Mouse (Mus musculus) T-helper 1 cell (primary cell): ENCODE data around the gene Pcgf3.

Source experiments
- in situ Hi-C: fragments of 300-600 bp; cut with MboI, MseI; formaldehyde crosslinking; loops from one replicate; pipeline ENCODE4 v1.15.1; 2025; ENCODE audit warnings: high pct_unique_total_duplicates

Pcgf3 gene

GRCm38 (mm10) chr5:108461082-108462065 lies at the start of gene Pcgf3:
Gene Pcgf3 (plus strand): TSS chr5:108461232.
- in situ Hi-C loops: no loop called here

DNA sequence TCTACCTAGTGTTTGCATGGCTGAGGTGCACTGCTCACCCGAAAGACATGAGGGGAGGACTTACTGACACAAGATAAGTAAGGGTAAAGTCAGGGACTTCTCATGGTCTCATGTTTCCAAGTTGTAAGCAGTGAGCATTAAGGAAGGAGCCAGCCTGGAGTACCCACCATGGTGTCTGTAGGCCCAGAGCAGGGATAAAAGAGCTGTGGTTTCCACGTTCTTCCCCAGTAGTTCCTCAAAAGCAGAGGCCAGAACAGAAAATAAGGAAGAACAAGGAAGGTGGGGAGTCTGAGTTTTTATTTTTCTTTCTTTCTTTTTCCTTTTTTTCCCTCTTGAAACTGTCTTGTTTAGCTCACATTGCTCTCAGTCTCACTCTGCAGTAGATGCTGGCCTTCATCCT lies 46.3 kb upstream of the Pcgf3 start:
- in situ Hi-C loops: no loop called here

DNA sequence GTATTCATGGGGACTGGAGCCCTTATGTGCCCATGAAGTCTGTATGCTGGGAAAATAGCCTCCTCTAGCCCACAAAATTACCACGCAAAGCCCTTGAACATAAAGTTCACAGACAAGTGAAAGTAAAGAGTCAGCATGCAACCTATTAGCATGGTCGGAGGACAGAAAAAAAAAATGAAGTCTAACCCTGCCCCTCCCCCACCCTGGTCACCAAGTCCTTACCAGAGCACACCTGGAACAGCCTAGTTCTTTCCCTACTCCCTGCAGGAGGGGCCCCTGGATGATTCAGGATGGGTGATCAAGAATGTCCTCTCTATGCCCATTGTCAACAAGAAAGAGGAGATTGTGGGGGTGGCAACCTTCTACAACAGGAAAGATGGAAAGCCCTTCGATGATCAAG lies 38.3 kb upstream of the Pcgf3 start:
- in situ Hi-C loops: no loop called here

DNA sequence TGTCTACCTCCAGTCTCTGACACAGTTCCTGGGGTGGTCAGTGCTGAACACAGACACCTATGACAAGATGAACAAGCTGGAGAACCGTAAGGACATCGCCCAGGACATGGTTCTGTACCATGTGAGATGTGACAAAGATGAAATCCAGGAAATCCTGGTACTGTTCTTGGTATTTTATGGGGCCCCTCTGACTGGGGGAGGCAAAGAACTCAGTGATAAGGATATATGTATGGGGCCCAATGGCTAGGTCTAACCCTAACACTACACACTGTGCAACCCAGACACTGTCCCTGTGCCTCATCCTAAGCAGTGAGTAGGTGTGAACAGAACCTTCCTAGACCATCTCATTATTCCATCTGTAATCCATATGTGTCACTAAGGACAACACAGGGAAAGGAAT lies 37.6 kb upstream of the Pcgf3 start:
- in situ Hi-C loops: no loop called here

- in situ Hi-C loops: no loop called here
These were observed 33.8 kb upstream of the Pcgf3 start for GRCm38 (mm10) chr5:108427186-108427585.

GRCm38 (mm10) chr5:108431196-108431595 lies 29.8 kb upstream of the Pcgf3 start:
- in situ Hi-C loops: no loop called here

GRCm38 (mm10) chr5:108433804-108434587 lies 27.0 kb upstream of the Pcgf3 start, which contains the start of gene Atp5k:
Gene Atp5k (minus strand): TSS chr5:108434448.
- in situ Hi-C loops: no loop called here

DNA sequence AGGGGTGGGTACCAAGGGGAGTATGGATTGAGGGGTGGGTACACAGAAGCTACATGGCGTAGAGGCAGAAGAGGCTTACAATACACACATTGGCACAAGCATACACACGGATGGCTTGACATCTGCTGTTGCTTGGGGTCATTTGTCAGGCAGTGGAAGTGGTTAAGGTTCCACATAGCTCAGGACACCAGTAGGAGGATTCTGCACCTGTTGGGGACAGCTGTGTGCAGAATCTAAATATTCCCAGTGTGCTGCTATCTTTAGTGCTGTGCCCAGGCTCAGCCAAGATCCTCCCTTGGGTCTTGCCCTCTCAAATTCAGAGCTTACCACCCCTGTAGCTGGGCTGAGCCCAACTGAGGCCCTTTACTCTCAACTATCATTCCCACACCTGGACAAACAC lies 24.9 kb upstream of the Pcgf3 start:
- in situ Hi-C loops: no loop called here

DNA sequence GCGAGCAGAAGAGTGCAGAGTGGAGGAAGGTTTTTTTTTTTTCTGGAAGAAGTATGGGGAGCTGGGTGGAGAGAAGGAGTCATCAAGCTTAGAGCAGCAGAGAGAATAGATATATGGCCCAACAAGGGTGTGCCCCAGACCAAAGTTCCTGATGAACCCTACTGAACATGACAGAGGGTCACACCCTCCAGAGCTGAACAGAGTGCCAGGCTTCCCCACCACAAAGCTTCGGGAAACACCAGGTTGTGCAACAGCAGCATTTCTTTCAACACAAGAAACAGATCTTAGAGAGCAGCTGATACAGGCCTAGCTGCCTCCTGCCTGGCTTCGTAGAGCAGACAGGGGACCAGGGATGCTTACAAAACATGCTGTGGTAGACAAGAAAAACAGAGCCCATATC lies 14.1 kb upstream of the Pcgf3 start:
- in situ Hi-C loops: no loop called here

DNA sequence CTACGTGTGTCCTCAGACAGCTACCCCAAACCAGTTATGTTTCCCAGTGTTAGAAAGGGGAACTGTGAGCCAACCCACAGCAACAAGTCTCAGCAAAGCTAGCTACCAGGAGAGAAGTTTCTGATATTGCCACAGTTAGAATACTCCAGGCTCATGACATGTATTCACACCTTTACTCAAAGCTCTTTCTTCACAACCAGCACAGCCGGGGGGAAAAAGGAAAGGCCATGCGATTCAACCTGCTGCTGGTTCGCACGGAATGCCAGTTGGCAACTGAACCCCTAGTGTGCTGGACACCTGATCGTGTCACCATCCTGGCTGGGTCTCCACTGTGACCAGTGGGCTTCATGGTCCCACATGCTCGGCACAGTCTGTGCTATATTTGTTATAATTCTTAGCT lies 13.2 kb upstream of the Pcgf3 start:
- in situ Hi-C loops: no loop called here

DNA sequence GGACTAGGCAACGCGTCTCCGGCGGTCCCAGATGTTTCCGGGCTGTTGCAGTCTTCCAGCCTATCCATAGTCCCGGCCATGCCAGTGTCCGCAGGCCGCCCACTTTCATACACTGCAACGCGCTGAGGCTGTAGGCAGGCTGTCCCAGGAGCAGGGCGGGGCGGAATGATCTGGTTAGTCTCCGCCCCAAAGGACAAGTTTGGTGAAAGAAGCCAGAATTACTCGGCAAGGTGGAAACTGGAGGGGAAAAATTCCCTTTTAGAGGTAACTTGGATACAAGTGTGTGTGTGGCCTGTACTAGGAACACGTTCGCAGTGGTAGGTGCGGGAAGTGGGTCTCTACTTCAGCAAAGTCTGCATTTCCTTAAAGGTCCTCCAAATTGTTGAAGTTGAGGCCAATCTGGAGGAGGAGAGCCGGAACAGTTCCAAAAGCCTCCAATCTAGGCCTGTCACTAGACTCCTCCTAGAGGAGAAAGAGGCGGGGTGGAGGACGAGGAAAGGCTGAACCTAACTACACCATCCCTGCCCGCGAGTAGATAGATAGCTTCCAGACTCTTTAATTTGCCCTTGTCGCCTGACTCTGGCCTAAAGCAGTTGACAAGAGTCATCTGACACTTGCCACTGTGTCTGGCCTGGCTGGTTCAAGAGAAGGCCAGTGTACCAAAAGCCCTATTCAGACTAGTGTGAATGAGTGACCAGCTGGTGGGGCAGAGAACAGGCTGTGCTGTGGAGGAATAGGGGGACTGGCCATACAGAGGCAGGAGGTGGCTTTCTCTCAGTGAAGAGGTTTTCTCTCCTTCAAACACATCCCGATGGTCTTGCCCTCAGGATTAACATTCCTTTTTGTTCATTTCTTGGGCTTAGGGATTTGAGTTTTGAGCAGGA lies 12.0 kb upstream of the Pcgf3 start, which contains the start of gene Mfsd7a:
Mfsd7a (minus strand) TSS at position 107 of the 884 bp plus-strand sequence.
- in situ Hi-C loops: no loop called here

DNA sequence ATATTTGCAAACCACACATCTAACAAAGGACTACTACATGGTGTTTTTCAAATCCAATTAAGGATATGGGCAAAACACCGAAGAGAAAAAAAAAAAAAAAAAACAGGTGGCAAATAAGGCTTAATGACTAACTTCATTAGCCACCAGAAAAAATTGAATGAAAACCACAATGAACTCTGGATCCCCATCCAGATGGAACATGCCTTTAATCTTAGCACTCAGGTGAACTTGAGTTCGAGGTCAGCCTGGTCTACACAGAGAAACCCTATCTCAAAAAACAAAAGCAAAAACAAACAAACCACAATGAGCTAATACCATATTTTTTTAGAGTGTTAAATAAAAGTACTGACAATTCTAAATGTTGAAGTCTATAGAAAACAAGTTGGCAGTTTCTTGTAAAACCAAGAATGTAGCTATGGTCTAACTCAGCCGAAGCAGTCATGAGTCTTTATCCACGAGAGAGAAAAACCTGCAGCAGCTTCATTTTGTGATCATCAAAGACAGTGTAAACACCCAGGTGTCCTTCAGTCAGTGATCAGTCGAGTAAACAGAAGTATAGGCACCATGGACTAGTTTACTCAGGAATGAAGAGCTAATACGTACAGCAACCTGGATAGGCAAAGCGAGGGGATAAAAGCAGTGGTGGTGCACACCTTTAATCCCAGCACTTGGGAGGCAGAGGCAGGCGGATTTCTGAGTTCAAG lies 10.0 kb upstream of the Pcgf3 start:
- in situ Hi-C loops: no loop called here

- in situ Hi-C loops: no loop called here
These were observed 9.4 kb upstream of the Pcgf3 start for GRCm38 (mm10) chr5:108451611-108452010.

GRCm38 (mm10) chr5:108452422-108452821 lies 8.6 kb upstream of the Pcgf3 start:
- in situ Hi-C loops: no loop called here

- in situ Hi-C loops: no loop called here
These were observed 6.9 kb upstream of the Pcgf3 start for GRCm38 (mm10) chr5:108454094-108454493.

- in situ Hi-C loops: no loop called here
These were observed 2.3 kb upstream of the Pcgf3 start for GRCm38 (mm10) chr5:108458706-108459105.

- in situ Hi-C loops: no loop called here
These were observed 571 bp upstream of the Pcgf3 start for GRCm38 (mm10) chr5:108460461-108460860.

DNA sequence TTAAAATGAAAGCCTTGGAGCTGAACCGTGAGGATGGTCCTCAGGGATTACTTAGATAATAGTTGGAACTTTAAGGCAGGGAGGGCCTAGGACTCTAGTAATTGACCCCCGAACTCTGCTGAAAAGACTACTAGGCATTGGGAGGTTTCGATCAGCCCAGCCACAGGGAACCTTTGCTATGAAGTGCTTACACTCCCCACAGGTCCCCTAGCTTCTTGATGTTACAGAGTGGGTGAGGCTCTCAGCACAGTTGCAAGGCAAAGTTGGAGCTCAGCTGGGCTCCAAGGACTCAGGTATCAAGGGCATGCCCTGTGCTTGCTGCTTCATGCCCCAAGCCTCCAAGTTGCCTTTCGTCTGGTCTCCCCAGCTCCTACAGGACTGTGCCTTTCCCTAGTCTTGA lies 1.4 kb downstream of the Pcgf3 start:
- in situ Hi-C loops: no loop called here

- in situ Hi-C loops: no loop called here
These were observed 4.3 kb downstream of the Pcgf3 start for GRCm38 (mm10) chr5:108465131-108465891.

- in situ Hi-C loops: no loop called here
These were observed 5.6 kb downstream of the Pcgf3 start for GRCm38 (mm10) chr5:108466647-108467046.
